Mouse (Mus musculus): Measurements from ENCODE around the gene Pnpla1.

DNA sequence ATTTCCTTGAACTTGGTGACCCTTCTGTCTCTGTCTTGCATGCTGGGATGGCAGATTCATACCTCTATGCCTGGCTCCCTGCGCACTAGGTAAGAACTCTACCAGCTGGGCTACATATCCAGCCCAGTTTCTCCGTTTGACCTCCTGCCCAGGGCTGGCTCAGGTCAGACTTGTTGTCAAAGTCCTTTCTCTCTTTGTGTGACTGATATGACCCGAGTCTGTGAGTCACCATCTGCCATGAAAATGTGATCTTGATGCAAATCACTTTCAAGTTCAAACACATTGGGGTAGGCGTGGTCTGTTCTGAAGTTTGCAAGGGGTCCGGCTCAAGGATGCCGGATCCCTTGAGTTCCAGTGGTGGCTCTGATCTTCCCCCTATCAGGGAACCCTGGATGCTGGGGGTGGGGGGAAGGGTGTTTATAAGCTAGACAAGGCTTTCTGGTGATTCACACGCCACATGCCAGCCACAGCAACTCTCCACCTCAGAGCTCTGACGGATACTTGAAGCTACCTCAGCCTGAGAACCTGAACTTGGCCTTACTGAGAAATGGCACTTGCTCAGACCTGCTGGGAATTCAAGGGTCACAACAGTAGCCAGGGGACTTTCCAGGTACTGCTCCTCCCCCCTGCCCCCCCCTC, 66.9 kb downstream of the Pnpla1 start:
- TF ChIP-seq CTCF (IDR thresholded peaks at IDR 0.05; ENCODE audit: borderline replicate concordance, insufficient read depth, low read depth, low read length) (no peak), POLR2A (IDR thresholded peaks at IDR 0.05; ENCODE audit: borderline replicate concordance, insufficient read depth, low read length) (no peak)
